Mouse (Mus musculus): ENCODE results near the gene Iqcd.

Gene Iqcd

GRCm38 (mm10) chr5:120588569-120589094, at the start of gene Iqcd, which contains the start of gene Tpcn1:
Iqcd (plus strand) TSS chr5:120589016.
Tpcn1 (minus strand) TSS chr5:120588673.
- peak; percentile 99 to 100 for DNase-seq (ENCODE audit: low spot score in 2 of 2)

GRCm38 (mm10) chr5:120548236-120548850, 40.5 kb upstream of the Iqcd start:
- DNase-seq (ENCODE audit: low spot score in 2 of 2): no peak

GRCm38 (mm10) chr5:120550137-120550536, 38.7 kb upstream of the Iqcd start:
- no peak for DNase-seq (ENCODE audit: low spot score in 2 of 2)

GRCm38 (mm10) chr5:120550673-120551072, 38.1 kb upstream of the Iqcd start:
- no peak for DNase-seq (ENCODE audit: low spot score in 2 of 2)

GRCm38 (mm10) chr5:120555871-120556270, 32.9 kb upstream of the Iqcd start:
- DNase-seq (ENCODE audit: low spot score in 2 of 2): no peak

GRCm38 (mm10) chr5:120558041-120558440, 30.8 kb upstream of the Iqcd start:
- DNase-seq (ENCODE audit: low spot score in 2 of 2): no peak

GRCm38 (mm10) chr5:120558762-120559161, 30.1 kb upstream of the Iqcd start:
- DNase-seq (ENCODE audit: low spot score in 2 of 2): no peak

GRCm38 (mm10) chr5:120560129-120560615, 28.6 kb upstream of the Iqcd start:
- no peak for DNase-seq (ENCODE audit: low spot score in 2 of 2)

GRCm38 (mm10) chr5:120560616-120561311, 28.1 kb upstream of the Iqcd start:
- no peak for DNase-seq (ENCODE audit: low spot score in 2 of 2)

- DNase-seq (ENCODE audit: low spot score in 2 of 2): no peak
Measured at GRCm38 (mm10) chr5:120562956-120563913, 25.6 kb upstream of the Iqcd start.

- no peak for DNase-seq (ENCODE audit: low spot score in 2 of 2)
Measured at GRCm38 (mm10) chr5:120563914-120564311, 24.9 kb upstream of the Iqcd start.

- no peak for DNase-seq (ENCODE audit: low spot score in 2 of 2)
Measured at GRCm38 (mm10) chr5:120565171-120565905, 23.5 kb upstream of the Iqcd start.

- no peak for DNase-seq (ENCODE audit: low spot score in 2 of 2)
Measured at GRCm38 (mm10) chr5:120566101-120566500, 22.7 kb upstream of the Iqcd start.

- no peak for DNase-seq (ENCODE audit: low spot score in 2 of 2)
Measured at GRCm38 (mm10) chr5:120566681-120567252, 22.0 kb upstream of the Iqcd start.

- no peak for DNase-seq (ENCODE audit: low spot score in 2 of 2)
Measured at GRCm38 (mm10) chr5:120567253-120567701, 21.5 kb upstream of the Iqcd start.

GRCm38 (mm10) chr5:120567761-120568211, 21.0 kb upstream of the Iqcd start:
- no peak for DNase-seq (ENCODE audit: low spot score in 2 of 2)

GRCm38 (mm10) chr5:120568336-120568768, 20.5 kb upstream of the Iqcd start:
- no peak for DNase-seq (ENCODE audit: low spot score in 2 of 2)

GRCm38 (mm10) chr5:120568964-120569363, 19.9 kb upstream of the Iqcd start:
- no peak for DNase-seq (ENCODE audit: low spot score in 2 of 2)

- DNase-seq (ENCODE audit: low spot score in 2 of 2): no peak
Measured at GRCm38 (mm10) chr5:120569791-120570190, 19.0 kb upstream of the Iqcd start.

- no peak for DNase-seq (ENCODE audit: low spot score in 2 of 2)
Measured at GRCm38 (mm10) chr5:120570289-120570897, 18.4 kb upstream of the Iqcd start.
